Mouse (Mus musculus) lung, postnatal 0 days (tissue): ENCODE results near the gene Lgalsl.

Source experiments
- CTCF ChIP-seq: IDR thresholded peaks from 2 replicates; pipeline ENCODE4 v1.5.1; 2016; ENCODE audit warnings: antibody characterized with exemption, mild to moderate bottlenecking
- EP300 ChIP-seq: IDR thresholded peaks from 2 replicates; pipeline ENCODE4 v1.6.1; 2016; ENCODE audit warnings: antibody characterized with exemption, mild to moderate bottlenecking, control low read depth

GRCm38 (mm10) chr11:20791334-20791733 lies 39.5 kb downstream of the Lgalsl start:
- TF ChIP-seq CTCF (no peak), EP300 (no peak)
